Mouse (Mus musculus): ENCODE measurements around the gene Nipal4. TPM values are rescaled to one million over a fixed set of nuclear protein-coding genes. Genes with fewer than 3 reads are reported as not detected.

The Nipal4 gene
- polyA plus RNA-seq (2012) = not detected in 2 replicates

GRCm38 (mm10) chr11:46165866-46166585 is at the start of gene Nipal4:
Gene Nipal4 (minus strand): TSS chr11:46166508.

Other genes with a start within 250 kb of the Nipal4 start
- 24.1 and 26.9 TPM in 2 replicates for gene Lsm11, start 221.6 kb downstream of the Nipal4 start, polyA plus RNA-seq (2012)
- 4.0 and 5.5 TPM in 2 replicates for gene Thg1l, start 211.0 kb downstream of the Nipal4 start, polyA plus RNA-seq (2012)
- 0.02 TPM in 1 of 2 replicates, not detected in the other for gene Sox30, start 186.2 kb downstream of the Nipal4 start, polyA plus RNA-seq (2012)
- gene Gm12166, start 114.2 kb downstream of the Nipal4 start, polyA plus RNA-seq (2012) = 0.35 and 0.74 TPM in 2 replicates
- gene Adam19, start 110.5 kb downstream of the Nipal4 start, polyA plus RNA-seq (2012) = 2.5 and 7.4 TPM in 2 replicates
- not detected in 2 replicates for gene Fndc9, start 69.0 kb upstream of the Nipal4 start, polyA plus RNA-seq (2012)
- gene Cyfip2, start 146.4 kb upstream of the Nipal4 start, polyA plus RNA-seq (2012) = 31.3 and 37.5 TPM in 2 replicates
- 0.31 and 0.50 TPM in 2 replicates for gene Itk, start 223.0 kb upstream of the Nipal4 start, polyA plus RNA-seq (2012)
- 0.08 and 0.09 TPM in 2 replicates for gene Fam71b, start 230.1 kb upstream of the Nipal4 start, polyA plus RNA-seq (2012)